Mouse (Mus musculus) stomach, embryonic 14.5 days (tissue): ENCODE results near the gene Tfr2. TPM values are rescaled to one million over a fixed set of nuclear protein-coding genes. Genes with fewer than 3 reads are reported as not detected.

Experiments used
- microRNA-seq: library from miRNA; unstranded; fragments of <30 nt; microRNA quantifications from one replicate; pipeline ENCODE4, GENCODE M21; 2016
- polyA plus RNA-seq: library from polyadenylated mRNA; unstranded; fragments of >200 nt; fragmentation: Nextera tagmentation; extraction: Ambion mirVana; gene quantifications from 2 replicates; pipeline ENCODE4 v1.2.1, GENCODE M21; 2014

Gene Tfr2
- polyA plus RNA-seq, 1 experiment from 2014 or later = 0.46 TPM

Small RNA genes lying within 50 kb of the gene (microRNA-seq; reads per million reads assigned to microRNA genes)
- not detected for gene Mir6418

Other genes with a start within 250 kb of the Tfr2 start
- 8.0 and 10.1 TPM in 2 replicates for gene Slc12a9, start 236.2 kb upstream of the Tfr2 start, polyA plus RNA-seq
- gene Ephb4, start 219.7 kb upstream of the Tfr2 start, polyA plus RNA-seq = 42.0 and 44.6 TPM in 2 replicates
- gene Zan, start 92.8 kb upstream of the Tfr2 start, polyA plus RNA-seq = 1.1 and 1.5 TPM in 2 replicates
- 51.7 and 56.2 TPM in 2 replicates for gene Pop7, start 67.3 kb upstream of the Tfr2 start, polyA plus RNA-seq
- 16.0 and 16.3 TPM in 2 replicates for gene Gigyf1, start 51.3 kb upstream of the Tfr2 start, polyA plus RNA-seq
- gene Epo, start 36.6 kb upstream of the Tfr2 start, polyA plus RNA-seq = 0.38 TPM in 1 of 2 replicates, not detected in the other
- 404 and 443 TPM in 2 replicates for gene Gnb2, start 36.3 kb upstream of the Tfr2 start, polyA plus RNA-seq
- 6.7 and 7.3 TPM in 2 replicates for gene Actl6b, start 16.3 kb upstream of the Tfr2 start, polyA plus RNA-seq
- gene Mospd3, start 31.2 kb downstream of the Tfr2 start, polyA plus RNA-seq = 32.3 and 34.2 TPM in 2 replicates
- gene Pcolce, start 43.9 kb downstream of the Tfr2 start, polyA plus RNA-seq = 143 and 145 TPM in 2 replicates
- 0.14 and 0.20 TPM in 2 replicates for gene Fbxo24, start 59.2 kb downstream of the Tfr2 start, polyA plus RNA-seq
- gene Lrch4, start 59.3 kb downstream of the Tfr2 start, polyA plus RNA-seq = 37.1 and 39.2 TPM in 2 replicates
- 8.1 and 10.7 TPM in 2 replicates for gene Gm20605, start 59.3 kb downstream of the Tfr2 start, polyA plus RNA-seq
- gene Sap25, start 71.5 kb downstream of the Tfr2 start, polyA plus RNA-seq = 9.8 and 9.9 TPM in 2 replicates
- gene Irs3, start 75.9 kb downstream of the Tfr2 start, polyA plus RNA-seq = 0.17 TPM in 1 of 2 replicates, not detected in the other
- gene Agfg2, start 114.9 kb downstream of the Tfr2 start, polyA plus RNA-seq = 12.9 and 13.2 TPM in 2 replicates
- gene Nyap1, start 171.8 kb downstream of the Tfr2 start, polyA plus RNA-seq = 1.0 and 1.4 TPM in 2 replicates
- gene Tsc22d4, start 175.9 kb downstream of the Tfr2 start, polyA plus RNA-seq = 118 and 132 TPM in 2 replicates
- 32.7 and 38.1 TPM in 2 replicates for gene Ppp1r35, start 209.0 kb downstream of the Tfr2 start, polyA plus RNA-seq
- gene Mepce, start 217.8 kb downstream of the Tfr2 start, polyA plus RNA-seq = 13.6 and 17.6 TPM in 2 replicates
- 22.3 and 23.3 TPM in 2 replicates for gene Zcwpw1, start 218.0 kb downstream of the Tfr2 start, polyA plus RNA-seq